Mouse (Mus musculus) neutrophil, adult 83 days (primary cell): ENCODE measurements around the gene Ffar1. TPM values are rescaled to one million over a fixed set of nuclear protein-coding genes. Genes with fewer than 3 reads are reported as not detected.

Source experiments
- total RNA-seq, 2 experiments: library from RNA; stranded (reverse); gene quantifications; one replicate each; pipeline ENCODE4 v1.2.4; 2023

Ffar1 gene
- not detected for total RNA-seq

DNA sequence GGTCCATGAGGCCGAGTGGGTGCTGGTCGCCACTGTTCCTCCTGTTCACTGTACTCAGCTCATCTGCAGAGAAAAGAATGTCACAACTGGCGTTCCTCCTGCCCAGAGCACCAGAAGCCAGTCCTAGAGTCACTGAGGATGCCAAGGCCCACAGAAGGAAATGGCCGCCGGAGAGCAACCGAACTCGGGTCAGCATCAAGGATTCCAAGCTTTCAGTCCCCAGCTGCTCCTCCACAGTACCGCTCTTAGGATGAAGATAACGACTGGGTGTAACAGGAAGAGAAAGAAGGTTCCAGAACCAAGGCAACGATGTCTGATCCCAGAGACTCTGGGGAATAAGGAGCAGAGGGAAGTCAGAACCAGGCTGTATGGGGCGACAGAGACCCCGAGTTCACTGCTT is at the start of gene Ffar1:
Gene Ffar1, minus strand, starts transcription at position 101 of the 400 bp plus-strand sequence.

DNA sequence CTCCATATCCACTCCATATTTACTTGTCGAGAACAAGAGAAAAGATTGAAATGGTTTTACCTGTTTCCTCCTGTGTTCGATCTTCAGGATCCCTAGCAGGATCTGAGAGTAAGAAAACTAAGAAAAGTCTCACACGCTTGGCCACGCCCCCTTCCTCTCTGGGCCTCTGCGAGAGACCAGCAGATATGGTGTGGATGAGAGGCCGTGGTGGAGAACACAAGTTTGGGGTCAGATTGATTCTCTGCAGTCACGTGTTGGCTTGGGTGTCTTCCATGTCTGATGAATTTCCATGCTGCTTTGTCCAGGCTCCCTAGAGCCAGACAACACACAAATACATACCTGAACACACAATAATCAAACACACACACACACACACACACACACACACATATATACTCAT is 18.8 kb upstream of the Ffar1 start, which contains the start of gene Cd22:
Gene Cd22, minus strand, starts transcription at position 167 of the 400 bp plus-strand sequence.

DNA sequence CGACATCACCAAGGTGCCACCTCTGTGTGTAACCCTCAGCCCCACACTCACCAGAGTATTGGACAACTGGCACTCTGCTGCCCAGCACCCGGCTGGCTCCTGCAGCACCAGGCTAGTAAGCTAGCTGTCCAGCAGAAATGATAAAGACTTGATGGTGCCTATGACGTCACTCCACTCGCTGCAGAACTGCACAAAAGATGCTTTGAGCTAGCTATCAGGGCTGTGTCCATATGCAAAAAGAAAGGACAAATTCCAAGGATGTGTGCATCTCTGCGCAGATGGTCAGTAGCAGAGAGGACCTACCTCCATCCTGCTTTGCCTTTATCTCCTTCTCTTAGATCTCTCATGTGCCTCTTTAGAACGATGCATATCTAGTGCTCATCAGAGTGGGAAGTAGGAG is 5.3 kb downstream of the Ffar1 start, which contains the start of gene Ffar3:
Gene Ffar3, minus strand, starts transcription at position 101 of the 400 bp plus-strand sequence.

GRCm38 (mm10) chr7:30823675-30824074 is 37.7 kb downstream of the Ffar1 start, which contains the start of gene Ffar2:
Gene Ffar2, minus strand, starts transcription at chr7:30823775.

Other genes starting within 250 kb of the Ffar1 start
- under 1 TPM in 1 of 2 experiments, not detected in 1; 0.29 TPM for gene Upk1a, start 248.7 kb downstream of the Ffar1 start, total RNA-seq
- gene Cox6b1, start 235.4 kb downstream of the Ffar1 start, total RNA-seq: 100 to 1,000 TPM; 236 to 278 TPM
- not detected for gene Etv2, start 225.7 kb downstream of the Ffar1 start, total RNA-seq
- 10 to 100 TPM; 73.6 to 73.7 TPM for gene Rbm42, start 211.2 kb downstream of the Ffar1 start, total RNA-seq
- 10 to 100 TPM; 19.2 to 25.8 TPM for gene Haus5, start 196.6 kb downstream of the Ffar1 start, total RNA-seq
- not detected for gene Pmis2, start 190.0 kb downstream of the Ffar1 start, total RNA-seq
- not detected for gene 2200002J24Rik, start 162.6 kb downstream of the Ffar1 start, total RNA-seq
- under 1 TPM in 1 of 2 experiments, not detected in 1; 0.99 TPM for gene Atp4a, start 149.4 kb downstream of the Ffar1 start, total RNA-seq
- 10 to 100 TPM; 35.2 to 35.7 TPM for gene Tmem147, start 132.0 kb downstream of the Ffar1 start, total RNA-seq
- gene Gapdhs, start 117.9 kb downstream of the Ffar1 start, total RNA-seq: not detected
- gene Sbsn, start 110.1 kb downstream of the Ffar1 start, total RNA-seq: 1 to 10 TPM; 1.3 to 2.7 TPM
- 1 to 10 TPM; 2.8 to 4.5 TPM for gene Dmkn, start 97.8 kb downstream of the Ffar1 start, total RNA-seq
- gene Krtdap, start 73.7 kb downstream of the Ffar1 start, total RNA-seq: not detected
- gene Ffar2, start 37.8 kb downstream of the Ffar1 start, total RNA-seq: 10 to 100 TPM; 41.2 to 51.1 TPM
- not detected for gene Ffar3, start 5.4 kb downstream of the Ffar1 start, total RNA-seq
- gene Cd22, start 18.8 kb upstream of the Ffar1 start, total RNA-seq: 1 to 10 TPM; 2.2 to 3.4 TPM
- 1 to 10 TPM; 1.3 to 1.6 TPM for gene Mag, start 53.3 kb upstream of the Ffar1 start, total RNA-seq
- gene Hamp2, start 63.1 kb upstream of the Ffar1 start, total RNA-seq: not detected
- not detected for gene Hamp, start 82.5 kb upstream of the Ffar1 start, total RNA-seq
- 100 to 1,000 TPM; 119 to 124 TPM for gene Usf2, start 95.2 kb upstream of the Ffar1 start, total RNA-seq
- 1 to 10 TPM; 2.5 to 3.2 TPM for gene Lsr, start 111.9 kb upstream of the Ffar1 start, total RNA-seq
- gene Fam187b, start 112.2 kb upstream of the Ffar1 start, total RNA-seq: under 1 TPM; 0.46 to 0.72 TPM
- 100 to 1,000 TPM; 644 to 721 TPM for gene Fxyd5, start 180.9 kb upstream of the Ffar1 start, total RNA-seq
- gene Fxyd7, start 189.9 kb upstream of the Ffar1 start, total RNA-seq: not detected
- gene Fxyd1, start 195.6 kb upstream of the Ffar1 start, total RNA-seq: not detected
- not detected for gene Lgi4, start 197.8 kb upstream of the Ffar1 start, total RNA-seq
- not detected for gene Fxyd3, start 215.1 kb upstream of the Ffar1 start, total RNA-seq